Mouse (Mus musculus) layer of hippocampus, adult 8-10 months (tissue): ENCODE results near the gene Ttll5. TPM values are rescaled to one million over a fixed set of nuclear protein-coding genes. Genes with fewer than 3 reads are reported as not detected.

Experiments
- DNase-seq, 2 experiments: peaks; one replicate each; pipeline ENCODE4 v3.0.0; 2022; ENCODE audit warnings: low spot score in 2 of 2
- total RNA-seq, 4 experiments: library from RNA; stranded (reverse); gene quantifications; 2 replicates each; pipeline ENCODE4 v1.2.4; 2022

Gene Ttll5
- total RNA-seq: 10 to 100 TPM; 43.8 to 55.8 (median 51.1) TPM

DNA sequence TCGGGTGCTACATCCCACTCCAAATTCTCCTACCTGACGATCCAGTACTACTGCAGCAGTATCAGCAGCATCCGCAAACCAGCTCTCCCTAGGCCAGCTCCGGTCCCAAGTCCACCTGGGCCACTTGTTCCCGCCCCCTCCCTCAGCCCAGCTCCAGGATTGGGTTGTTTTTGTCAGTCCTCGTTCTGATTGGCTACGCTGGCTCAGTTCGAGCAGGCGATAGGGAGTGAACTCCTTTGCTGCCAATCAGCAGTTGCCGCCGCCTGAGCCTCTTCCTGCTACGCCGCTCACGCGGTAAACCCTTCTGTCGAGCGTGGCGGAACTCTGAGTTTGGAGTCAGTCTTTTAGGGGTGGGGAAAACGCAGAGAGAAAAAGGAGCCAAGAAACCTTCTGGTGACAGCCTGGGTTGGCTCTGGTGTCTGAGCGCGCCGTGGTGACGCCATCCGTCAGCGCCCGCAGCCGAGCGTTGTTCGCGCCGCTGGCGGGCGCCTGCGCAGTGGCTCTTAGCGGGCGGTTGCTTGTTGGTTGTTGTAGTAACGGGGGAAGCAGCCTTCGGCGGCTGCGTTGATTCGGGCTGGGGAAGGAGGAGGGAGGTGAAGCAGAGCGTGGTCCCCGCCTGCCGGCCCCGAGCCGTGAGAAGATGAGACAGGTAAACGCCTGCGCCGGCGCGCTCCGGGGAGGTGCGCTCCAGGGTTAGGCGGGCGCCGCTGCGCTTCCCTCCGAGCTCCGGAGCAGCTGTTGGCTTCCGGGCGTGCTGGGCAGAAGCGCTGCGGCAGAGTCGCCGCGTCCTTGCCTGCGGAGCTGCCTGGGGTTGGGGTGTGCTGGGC, at the start of gene Ttll5, which contains the start of gene Erg28:
Gene Ttll5 (plus strand): TSS at position 222 of the 827 bp plus-strand sequence.
Gene Erg28 (minus strand): TSS at position 113 of the 827 bp plus-strand sequence.
- DNase-seq: peak; percentile 95

DNA sequence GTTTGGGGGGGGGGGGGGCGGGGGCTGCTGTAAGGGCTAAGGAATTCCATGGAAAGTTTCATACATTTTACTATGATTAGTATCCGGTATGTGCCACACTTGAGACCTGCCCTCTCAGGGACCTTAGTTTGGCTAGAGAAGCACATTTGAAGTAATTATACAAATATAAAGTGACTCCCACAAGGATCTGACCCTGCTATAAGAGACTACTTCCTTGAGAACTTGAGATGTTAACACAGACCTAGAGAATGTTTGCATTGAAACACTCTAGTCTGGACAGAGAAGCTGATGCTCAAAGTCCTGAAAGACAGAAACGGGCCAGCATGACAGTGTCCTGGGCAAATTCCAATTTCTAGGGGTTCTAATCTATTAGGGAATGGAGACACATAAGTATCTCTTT, 45.5 kb upstream of the Ttll5 start:
- no peak for DNase-seq

DNA sequence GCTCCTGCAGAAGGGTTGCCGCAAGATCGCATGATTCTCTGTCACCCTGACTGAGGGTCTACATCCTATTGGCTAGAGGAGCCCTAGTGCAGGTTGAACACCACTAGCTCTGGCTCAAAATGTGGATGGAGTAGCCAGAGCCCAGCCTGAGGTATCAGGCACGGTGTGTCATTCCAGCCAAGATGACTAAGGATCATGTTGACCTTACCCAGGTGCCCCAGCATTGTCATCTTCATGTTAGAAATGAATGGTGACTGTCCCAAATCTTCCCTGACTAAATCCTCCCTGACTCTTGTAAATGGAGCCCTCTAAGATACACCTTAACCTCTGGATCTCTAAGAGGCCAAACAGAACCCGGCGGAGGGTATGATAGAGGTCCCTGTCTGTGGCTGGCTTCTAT, 44.8 kb upstream of the Ttll5 start:
- no peak for DNase-seq

DNA sequence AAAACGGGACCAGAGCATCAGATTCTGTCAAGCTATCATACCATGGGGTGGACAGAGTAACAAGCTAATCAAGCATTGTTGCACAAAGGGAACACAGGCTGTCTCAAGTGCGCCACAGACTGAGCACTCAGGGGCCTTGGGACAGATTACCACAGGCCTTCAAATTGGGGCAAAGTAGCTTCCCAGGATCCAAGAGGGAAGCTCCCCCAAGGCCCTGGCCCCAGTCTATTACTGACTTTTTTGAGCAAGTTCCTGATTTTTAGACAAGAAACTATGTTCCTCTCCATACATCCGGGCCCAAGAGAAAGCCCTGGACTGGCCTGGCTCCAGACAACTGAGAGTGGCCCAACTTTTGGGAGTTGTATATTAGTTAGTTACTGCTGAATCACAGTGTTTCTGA, 42.9 kb upstream of the Ttll5 start:
- DNase-seq: no peak

DNA sequence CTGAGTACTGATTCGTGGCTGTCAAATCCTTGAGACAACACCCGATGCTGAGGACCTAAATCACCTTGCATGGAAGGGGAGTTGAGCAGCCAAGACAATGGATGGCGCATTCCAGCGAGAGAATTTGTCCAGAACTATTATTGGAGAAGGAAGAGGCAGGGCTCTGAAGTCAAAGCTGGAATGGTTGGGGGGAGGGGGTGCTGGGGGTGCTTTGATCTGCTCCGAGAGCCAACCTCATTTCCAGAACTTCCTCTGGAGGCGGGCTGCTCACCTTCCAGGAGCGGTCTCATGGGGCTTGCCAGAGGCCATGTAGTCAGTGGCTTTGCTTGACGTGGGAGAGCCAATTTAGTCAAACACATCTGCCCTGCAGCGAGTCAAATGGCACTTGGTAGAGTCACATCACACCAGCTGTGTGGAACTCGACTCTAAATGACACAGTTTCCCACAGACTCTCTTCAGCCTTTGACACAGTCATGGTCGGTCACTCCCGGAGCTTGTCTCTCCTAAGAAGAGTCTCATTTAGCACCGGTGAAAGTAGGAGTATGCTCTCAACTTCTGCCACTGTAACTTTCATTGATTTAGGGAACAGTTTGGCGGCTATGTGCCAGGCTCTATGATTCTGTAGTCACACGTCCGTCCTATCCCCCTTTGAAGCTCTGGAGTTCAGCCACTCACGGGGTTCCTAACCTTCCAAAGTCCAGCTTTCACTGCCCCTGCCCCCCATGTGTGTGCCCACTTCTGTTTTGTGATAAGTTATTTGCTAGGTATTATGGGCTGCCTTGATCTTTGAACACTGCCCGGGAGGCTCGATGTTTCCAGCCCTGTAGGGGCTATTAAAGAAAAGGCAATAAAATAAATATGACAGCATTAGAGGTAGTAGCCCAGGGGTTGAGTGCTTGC, 39.3 kb upstream of the Ttll5 start:
- no peak for DNase-seq

DNA sequence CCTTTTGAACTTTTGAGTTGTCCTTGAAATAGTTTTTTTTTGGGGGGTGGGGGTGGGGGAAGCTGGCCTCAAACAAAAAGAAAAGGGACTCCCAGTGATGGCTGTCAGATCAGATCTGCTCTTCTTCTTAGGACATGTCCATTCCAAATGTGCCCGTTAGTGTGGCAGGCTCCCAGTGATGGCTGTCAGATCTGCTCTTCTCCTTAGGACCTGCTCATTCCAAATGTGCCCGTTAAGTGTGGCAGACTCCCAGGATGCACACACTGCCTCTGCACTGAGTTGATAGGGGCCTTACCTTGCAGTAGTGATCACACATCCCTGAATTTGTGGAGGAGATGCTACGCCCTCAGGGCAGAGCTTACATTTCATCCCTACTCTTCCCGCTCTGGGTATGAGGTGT, 32.3 kb upstream of the Ttll5 start:
- no peak for DNase-seq

DNA sequence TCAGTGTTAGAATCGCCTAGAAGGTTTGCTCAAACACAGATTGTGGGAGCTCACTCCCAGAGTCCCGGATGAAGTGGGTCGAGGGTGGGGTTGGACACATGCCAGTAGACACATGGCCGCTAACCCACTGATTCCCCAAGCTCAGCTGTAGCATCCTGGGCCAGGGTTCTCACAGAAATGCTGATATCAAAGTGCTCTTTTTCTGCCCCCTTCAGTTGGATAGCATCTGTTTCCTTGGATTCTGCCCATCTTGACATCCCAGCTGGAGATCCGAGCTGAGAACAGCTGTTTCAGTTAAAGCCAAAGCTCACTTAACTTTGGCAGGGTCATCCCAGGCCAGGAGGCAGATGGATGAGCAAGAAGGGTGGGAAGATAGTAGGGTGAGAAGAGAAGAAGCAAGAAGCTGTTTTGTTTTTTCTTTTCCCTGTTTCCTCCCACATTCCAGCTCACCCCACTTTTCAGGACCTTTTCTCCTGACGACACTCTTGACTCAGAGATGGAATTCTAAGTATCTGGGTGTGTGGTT, 31.6 kb upstream of the Ttll5 start:
- peak; percentile 21 to 48 for DNase-seq

DNA sequence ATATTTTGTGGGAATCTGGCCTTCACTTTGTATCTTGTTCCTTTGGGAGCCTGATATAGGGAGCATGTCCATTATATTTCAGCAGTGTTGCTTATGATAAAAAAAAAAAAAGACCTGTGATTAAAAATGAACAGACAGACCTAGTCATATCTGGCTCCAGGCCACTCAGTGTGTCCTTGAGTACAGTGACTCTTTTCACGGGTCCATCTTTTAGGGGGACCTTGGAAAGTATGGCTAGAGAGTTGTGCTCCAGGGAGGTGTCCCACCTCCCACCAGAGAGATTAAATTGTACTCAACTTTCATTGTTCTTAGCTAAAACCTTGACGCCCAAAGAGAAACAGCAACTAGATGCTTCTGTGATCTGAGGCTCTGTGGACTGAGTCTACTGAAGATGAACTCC, 30.4 kb upstream of the Ttll5 start:
- no peak for DNase-seq

DNA sequence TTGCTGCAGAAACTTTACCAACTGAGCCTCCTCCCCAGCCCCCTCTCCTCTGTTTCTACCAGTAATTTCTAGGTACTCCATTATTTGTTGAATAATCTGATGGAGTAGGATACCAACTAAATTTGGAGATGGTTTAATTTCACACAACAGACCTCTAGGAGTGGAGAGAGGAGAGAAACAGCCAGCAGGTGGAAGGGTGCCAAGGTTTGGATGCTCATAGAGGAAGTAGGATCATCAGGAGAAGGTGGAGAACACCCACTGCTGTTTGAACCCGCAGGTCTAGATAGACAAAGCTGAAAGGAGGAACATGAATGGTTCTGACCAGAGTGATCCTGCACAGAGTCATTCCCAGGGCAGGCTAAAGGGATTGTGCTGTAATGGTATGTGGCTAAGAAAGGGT, 28.9 kb upstream of the Ttll5 start:
- no peak for DNase-seq

DNA sequence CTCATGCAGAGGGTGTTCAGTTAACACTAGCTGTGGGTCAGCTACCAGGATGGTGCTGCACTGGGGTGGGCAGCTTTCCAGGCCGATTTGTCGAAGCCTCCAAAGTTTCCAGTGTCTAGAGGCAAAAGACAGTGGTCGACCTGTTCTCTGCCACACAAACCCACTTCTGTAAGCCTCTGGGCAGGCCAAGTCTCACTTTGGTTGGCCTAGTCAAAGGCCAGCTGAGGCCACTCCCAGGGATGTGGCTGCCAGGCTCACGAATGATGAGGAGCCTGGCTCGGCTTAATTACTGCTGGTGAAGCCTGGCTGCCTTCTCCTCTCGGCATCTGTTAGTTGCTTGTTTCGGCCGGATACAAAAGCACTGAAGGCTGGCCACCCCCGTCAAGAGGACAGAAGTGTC, 24.4 kb upstream of the Ttll5 start:
- no peak for DNase-seq

DNA sequence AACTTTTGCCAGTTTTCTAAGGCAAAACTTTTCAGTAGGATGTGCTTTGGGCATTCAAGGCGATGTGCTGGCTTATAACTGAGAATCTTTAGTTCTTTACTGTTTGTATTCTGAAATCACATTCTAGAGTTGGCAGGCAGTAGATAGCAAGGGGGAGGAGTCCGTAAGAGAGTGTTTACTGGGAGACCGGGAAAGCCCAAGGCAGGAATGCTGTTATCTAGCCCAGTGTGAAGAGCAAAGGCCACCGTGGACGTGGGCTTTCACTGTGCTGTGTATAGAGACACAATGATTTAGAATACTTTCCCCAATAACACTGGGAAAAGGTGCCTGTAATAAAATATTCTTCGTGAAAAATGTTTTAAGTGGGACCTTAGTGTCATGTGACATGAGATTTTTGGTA, 14.7 kb upstream of the Ttll5 start:
- DNase-seq: no peak

DNA sequence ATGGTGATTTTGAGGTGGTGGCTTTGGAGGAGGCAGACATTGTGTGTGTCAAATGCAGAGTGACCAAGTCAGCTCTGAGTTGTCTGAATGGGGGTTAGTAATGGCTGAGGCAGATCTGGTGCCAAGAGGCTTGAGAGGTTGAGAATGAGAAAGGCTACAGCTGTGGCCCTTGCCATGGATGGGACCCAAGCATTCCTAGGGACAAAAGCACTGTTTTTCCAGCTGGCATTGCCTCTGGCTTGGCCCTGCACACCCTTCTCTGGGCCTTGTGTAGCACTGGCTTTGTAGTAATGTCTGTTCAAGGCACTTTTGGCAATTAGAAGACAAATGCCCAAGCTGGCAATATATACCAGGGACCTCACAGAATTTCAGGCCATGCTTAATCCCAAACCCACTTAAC, 13.5 kb upstream of the Ttll5 start:
- DNase-seq: no peak

DNA sequence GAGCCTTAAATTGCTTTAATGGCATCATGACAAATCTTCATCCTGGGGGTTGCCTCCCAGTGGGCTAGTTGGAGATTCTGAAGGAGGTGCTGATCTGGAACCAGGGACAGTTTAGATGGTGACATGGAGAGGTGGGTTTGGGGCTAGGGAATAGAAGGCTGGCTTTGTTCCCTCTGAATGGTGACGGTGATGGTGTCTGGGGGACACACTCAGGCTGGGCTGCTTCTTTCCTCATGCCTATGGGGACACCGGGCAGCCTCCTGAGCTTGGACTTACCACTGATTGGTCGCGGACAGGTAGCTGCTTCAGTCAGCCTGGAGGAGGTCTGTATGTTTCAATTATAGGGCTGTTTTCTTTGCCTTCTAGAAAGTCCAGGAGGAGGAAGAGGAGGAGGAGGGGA, 12.8 kb upstream of the Ttll5 start:
- no peak for DNase-seq

DNA sequence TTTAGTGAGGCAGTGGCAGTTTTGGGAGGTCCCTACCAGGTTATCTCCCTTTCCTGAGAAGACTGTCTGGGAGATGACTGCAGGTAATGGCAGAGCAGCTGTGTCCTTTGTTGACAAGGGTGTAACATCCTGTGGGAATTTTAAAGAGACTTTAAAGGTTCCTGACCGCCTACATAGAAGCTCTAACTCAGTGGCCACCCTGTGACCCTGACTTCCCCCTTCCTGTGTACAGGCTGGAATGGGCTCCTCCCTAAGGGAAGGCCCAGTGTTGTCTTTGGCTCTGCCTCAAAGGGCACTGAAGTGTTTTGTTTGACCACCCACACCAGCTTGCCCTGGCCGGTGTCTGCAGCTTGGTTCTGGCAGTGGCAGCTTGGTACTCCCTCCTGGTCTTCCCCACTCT, 10.9 kb upstream of the Ttll5 start:
- no peak for DNase-seq

DNA sequence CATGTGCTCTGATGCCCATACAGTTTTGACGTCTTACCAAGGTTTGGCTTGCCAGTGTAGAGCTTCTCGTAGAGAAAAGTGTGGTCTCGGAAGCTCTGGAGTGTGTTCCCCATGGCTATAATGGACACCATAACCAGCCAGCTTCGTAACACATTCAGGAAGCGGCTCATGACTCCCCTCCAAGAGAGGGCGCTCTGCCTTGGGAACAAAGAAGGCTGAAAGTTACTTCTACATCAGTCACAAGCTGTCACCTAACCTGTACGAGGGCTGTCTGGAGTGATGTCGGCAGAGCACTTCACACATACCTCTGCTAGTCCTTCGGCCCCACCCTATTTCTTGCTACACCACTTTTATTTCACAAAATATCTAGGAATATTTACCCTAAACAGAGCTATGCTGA, 2.4 kb upstream of the Ttll5 start:
- no peak for DNase-seq

DNA sequence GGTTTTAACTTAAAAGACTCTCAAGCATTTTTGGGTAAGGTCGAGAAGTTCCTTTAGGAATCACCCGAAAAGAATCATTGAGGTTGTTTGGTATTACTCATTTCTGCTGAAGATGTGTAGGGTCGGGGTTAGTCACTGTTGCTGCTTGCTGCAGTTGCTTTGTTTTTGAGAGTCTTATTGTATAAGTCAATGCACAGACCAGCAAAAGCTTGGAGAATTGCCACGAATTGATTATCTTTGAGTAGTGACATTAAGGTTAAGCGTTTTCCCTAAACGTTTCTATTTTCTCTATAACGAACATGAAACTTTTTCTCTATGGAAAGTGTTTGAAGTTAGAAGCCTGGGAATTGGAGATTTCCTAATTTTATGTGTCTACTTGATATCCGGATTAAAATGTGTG, 902 bp downstream of the Ttll5 start:
- DNase-seq: no peak

DNA sequence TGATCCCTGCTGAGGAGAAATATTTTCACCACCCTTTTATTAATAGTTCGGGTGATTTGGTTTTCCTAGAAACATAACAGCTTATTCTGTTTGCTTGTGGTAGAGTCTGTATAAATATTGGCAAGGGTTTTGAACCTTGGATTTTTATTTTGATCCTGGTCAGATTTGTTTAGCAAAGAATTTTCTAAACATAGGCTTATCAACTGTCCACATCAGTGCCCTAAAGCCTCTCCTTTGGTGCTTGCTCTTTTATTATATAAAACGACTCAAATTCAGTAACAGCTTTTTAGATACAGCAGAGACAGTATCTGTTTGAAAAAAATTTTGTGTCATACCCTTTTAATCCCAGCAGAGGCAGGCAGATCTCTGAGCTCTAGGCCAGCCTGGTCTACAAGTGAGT, 1.4 kb downstream of the Ttll5 start:
- DNase-seq: no peak

DNA sequence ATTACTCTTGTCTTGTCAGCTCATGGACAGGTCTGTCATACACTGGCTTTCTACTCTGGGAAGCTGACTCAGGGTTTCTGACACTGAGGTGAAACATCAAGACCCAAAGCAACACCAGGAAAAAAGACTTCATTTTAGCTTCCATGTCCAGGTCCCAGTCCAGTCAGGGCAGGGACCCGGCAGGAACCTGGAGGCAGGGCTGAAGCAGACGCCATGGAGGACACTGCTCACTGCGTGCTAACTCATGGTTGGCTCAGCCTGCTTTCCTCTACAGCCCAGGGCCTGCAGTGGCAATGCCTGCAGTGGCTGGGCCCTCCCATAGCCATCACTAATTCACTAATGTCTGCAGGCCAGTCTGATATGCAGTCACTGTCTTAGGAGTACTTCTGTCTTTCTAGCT, 4.4 kb downstream of the Ttll5 start:
- DNase-seq: no peak

DNA sequence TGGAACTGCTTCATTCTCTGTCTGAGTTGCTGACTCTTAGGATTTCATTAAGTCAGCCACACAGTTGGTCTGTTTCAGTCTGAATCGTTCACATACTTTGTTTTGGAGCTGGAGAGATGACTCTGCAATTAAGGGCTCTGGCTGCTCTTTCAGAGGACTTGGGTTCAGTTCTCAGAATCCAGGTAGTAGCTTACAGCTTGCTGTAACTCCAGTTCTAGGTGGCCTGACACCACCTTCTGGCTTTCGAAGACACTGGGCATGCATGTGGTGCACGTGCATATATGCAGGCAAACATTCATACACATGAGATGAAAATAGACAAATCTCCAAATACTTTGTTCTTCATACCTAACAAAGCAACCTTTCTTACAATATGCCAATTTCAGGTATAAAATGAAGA, 5.4 kb downstream of the Ttll5 start:
- DNase-seq: no peak

DNA sequence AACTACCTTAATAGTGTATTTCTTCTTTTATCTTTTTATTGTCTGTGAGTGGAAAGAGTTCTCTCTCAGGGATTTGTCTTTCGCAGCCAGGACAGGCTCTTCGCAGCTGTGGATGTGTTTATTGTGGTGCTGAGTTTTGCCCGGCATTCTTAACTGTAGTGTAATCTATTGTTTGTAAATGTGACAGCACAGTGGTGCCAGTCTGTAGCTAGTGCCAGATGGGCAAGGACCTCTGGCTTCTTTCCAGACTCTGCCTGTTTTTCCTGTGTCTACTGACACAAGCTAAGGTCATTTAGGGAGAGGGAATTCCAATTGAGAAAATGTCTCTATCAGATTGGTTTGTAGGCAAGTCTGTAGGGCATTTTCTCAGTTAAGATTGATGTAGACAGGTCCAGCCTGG, 6.2 kb downstream of the Ttll5 start:
- DNase-seq: peak; percentile 29 to 42

DNA sequence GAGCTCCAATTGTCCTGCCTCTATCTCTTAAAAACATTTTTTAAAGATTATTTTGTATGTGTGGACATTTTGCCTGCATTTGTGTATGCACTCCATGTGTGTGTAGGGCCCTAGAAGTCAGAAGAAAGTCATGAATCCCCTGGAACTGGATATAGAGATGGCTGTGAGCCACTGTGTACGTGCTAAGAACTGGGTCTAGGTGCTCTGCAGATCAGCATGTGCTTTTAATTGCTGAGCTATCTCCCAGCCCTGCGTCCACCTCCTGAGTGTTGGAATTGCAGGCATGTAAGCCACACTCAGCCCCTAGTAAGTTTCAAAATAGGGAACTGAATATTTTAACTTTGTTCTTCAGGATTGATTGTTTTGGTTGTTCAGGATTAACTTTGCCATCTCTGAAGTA, 10.1 kb downstream of the Ttll5 start:
- DNase-seq: no peak

DNA sequence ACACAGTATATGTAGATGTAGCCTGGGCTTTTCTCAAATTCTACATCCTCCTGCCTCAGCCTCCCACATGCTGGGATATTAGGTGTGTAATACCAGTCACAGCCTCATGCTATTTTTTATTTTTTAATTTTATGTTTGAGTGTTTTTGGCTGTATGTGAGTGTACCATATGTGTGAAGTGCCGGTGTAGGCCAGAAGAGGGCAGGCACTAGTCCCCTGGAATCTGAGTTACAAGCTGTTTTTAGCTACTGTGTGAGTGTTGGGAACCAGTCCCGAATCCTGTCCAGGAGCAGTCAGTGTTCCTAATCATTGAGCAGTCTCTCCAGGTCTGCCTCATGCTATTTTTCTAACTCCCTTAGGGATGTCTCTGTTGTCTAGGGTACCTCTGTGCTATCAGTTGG, 13.3 kb downstream of the Ttll5 start:
- no peak for DNase-seq
